Mouse (Mus musculus) mouse embryonic stem cell (cell line): ENCODE data around the gene Zfp119b.

Experiments used
- in situ Hi-C, 2 experiments: fragments of 300-500 bp; cut with MboI; formaldehyde crosslinking; loops; 1 replicate in 1 of 2; 3 replicates in 1 of 2; pipeline ENCODE4 v1.14.3; 2019 to 2020; ENCODE audit warnings: low sequenced_read_pairs in 2 of 2, low pct_unique_long_range_greater_than_20kb in 1 of 2, mixed read lengths in 1 of 2; ENCODE audit not compliant: unreplicated experiment in 1 of 2

Zfp119b gene

GRCm38 (mm10) chr17:55931553-55932502, 17.5 kb downstream of the Zfp119b start:
- in situ Hi-C loops, result no loop called here

- in situ Hi-C loops, result no loop called here
Measured at GRCm38 (mm10) chr17:55906669-55907068, 42.6 kb downstream of the Zfp119b start.

- in situ Hi-C loops, result no loop called here
Measured at GRCm38 (mm10) chr17:55904131-55904530, 45.2 kb downstream of the Zfp119b start.

- in situ Hi-C loops, result no loop called here
Measured at GRCm38 (mm10) chr17:55903687-55904086, 45.6 kb downstream of the Zfp119b start.

- in situ Hi-C loops, result no loop called here
Measured at GRCm38 (mm10) chr17:55903087-55903486, 46.2 kb downstream of the Zfp119b start.

GRCm38 (mm10) chr17:55892406-55892955, 56.8 kb downstream of the Zfp119b start:
- in situ Hi-C loops, result loop anchor here in 1 of 2 experiments (25.0 kb wide), 1 partner anchor 180 kb away; the partner anchor contains the start of gene Pot1b
